Mouse (Mus musculus): ENCODE data around the gene Sh3bp1.

Sh3bp1 gene

DNA sequence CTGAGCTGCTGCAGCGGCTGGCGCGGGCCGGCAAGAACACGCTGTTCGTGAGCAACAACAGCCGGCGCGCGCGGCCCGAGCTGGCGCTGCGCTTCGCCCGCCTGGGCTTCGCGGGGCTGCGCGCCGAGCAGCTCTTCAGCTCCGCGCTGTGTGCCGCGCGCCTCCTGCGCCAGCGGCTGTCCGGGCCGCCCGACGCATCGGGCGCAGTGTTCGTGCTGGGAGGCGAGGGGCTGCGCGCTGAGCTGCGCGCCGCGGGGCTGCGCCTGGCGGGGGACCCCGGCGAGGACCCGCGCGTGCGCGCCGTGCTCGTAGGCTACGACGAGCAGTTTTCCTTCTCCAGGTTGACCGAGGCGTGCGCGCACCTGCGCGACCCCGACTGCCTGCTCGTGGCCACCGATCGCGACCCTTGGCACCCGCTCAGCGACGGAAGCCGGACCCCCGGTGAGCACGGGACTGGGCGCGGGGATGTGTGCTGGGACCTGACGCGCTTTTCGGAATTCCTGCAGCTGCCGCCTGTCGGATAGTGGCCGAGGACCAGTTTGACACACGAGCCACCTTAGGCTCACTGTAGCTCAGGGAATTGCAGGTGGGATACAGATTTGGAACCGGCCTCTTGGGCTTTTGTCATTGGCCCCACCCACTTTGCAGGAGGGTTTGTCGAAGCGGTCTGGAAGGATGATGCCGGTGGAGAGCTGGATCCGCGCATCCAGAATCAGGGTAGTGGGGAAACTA is 14.7 kb downstream of the Sh3bp1 start:
- intact Hi-C loops (cut with DNase I) = loop anchor here (2.0 kb wide), 1 partner anchor 17 kb away; no protein-coding TSS in a partner anchor

DNA sequence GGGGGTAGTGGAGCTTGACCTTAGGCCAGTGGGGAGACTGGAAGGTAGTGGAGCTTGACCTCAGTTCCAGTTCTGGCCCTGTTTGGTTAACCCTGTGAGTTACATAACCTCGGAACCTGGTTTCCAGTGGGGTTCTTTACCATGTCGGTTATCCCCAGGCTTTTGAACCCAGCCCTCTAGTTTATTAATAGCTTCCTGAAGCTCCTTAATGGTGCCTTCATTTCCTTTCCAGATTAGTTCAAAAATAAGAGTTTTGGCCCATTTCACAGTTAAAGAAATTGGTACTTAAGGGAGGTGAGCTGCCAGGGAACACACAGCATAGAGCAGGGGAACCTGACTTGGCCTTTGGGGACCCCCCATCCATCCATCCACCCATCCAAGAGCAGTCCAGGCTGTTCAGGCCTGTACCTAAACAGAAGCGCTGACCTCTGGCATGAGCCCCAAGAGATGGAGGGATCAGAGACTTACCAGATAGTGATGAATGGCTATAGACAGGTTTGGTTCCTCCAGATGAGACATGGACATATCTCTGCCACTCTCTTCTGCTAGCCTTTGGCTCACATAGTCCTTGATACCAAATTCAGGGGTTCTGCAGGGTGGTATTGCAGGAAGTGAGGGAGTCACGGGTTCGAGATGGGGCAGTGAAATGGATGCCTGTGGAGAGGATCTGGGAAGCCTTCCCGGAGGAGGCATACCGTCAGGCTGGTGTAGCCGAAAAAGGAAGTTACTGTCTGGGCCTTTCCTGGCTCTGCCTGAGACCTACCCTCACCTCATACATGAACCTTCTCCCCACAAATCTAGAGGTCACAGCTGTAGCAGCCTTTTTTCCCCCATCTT is 15.5 kb downstream of the Sh3bp1 start:
- intact Hi-C loops (cut with DNase I) = loop anchor here (2.0 kb wide), 1 partner anchor 16 kb away; no protein-coding TSS in a partner anchor

DNA sequence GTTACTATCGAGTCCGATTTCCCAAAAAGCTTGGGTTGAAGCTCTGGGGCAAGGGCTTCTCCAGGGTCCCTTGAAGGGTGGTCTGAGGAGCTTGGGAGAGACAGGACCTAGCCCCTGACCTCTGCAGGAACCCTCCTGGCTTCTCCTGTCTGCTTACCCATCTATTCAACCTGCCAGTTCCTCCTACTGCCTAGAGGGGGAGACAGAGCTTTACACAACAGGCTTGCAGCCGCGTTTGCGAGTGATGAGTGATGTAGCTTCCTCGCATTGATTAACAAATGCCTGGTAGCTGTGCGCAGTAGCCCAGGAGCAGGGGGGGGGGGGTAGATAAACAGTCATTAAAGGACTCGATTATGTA is 16.1 kb downstream of the Sh3bp1 start:
- intact Hi-C loops (cut with DNase I) = loop anchor here (2.0 kb wide), 1 partner anchor 15 kb away; no protein-coding TSS in a partner anchor

DNA sequence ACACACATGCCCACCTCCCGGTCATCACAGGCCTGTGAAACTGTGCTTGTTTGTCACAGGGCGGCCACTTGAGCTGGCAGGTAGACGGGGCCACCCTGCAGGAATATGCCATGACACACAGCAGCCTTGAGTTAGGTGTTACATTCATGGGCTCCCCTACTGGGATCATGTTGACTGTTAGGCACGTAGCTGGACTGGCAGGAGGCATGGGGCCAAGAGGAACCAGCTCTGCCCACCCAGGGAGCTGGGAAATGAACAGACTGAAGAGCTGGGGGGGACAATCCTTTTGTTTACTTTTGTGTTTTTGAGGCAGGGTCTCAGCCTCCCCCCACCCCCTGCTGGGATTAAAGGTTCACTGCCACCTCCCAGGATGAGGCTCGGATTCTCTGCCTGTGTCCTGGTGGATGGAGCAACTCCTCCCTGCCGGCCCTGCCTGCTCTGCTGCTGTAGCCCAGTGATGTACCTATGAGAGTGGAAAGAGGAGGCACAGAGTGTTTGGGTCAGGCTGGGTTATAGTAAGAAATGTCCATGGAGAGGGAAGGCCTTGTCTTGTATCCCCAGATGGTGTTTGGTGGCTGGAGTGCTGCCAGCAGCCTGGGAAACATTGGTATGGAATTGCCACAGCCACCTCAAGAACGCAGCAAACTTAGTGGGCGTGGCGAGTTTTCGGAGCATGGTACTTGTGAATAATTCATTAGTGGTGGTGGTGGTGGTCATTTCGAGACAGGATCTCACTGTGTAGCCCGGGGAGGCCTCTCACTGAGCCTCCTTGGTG is 16.7 kb downstream of the Sh3bp1 start:
- intact Hi-C loops (cut with DNase I) = no loop called here

DNA sequence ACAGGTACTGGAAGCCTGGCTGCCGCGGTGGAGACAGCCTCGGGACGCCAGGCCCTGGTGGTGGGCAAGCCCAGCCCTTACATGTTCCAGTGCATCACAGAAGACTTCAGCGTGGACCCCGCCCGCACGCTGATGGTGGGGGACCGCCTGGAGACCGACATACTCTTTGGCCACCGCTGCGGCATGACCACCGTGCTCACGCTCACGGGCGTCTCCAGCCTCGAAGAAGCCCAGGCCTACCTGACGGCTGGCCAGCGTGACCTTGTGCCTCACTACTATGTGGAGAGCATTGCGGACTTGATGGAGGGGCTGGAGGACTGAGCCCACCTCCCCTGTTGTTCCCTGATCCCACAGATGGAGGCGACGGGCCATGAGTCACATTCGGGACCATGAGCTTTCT is 18.6 kb downstream of the Sh3bp1 start:
- intact Hi-C loops (cut with DNase I) = no loop called here

DNA sequence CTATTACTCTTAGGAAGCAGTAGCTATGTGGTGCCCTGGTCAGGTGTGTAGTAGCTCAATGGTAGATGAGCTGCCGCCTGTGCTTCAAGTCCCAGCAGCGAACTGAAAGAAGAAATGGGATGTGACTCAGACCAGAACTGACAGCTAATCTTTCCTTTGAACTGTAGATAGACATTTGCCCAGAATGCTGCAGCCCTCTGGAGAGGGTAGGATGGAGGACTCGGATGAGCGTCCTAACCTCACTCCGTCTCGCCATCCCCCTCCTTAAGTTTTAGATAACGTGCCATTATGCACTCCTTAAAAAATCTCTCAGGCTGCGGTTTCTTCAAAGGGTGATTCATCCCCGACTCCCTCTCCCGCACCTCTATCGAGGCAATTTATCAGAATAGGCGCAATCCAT is 20.3 kb downstream of the Sh3bp1 start:
- intact Hi-C loops (cut with DNase I) = no loop called here

DNA sequence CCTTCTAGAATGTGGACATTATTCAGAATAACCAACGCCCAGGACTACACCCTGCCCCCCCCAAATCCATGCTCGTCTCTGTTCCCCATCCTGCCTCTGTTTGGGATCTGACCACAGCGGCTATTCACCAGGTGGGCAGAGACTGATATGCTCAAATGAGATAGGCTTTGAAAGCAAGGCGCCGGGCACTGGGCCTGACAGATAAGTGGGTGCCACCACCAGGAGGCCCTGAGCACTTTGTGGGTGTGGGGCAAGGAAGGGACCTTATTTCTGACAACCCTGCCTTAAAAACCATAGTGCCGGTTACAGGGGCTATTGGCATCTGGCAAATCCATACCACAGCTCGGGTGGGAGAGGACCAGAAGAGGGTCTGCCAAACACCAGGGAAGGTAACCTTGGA is 23.1 kb downstream of the Sh3bp1 start:
- intact Hi-C loops (cut with DNase I) = no loop called here

DNA sequence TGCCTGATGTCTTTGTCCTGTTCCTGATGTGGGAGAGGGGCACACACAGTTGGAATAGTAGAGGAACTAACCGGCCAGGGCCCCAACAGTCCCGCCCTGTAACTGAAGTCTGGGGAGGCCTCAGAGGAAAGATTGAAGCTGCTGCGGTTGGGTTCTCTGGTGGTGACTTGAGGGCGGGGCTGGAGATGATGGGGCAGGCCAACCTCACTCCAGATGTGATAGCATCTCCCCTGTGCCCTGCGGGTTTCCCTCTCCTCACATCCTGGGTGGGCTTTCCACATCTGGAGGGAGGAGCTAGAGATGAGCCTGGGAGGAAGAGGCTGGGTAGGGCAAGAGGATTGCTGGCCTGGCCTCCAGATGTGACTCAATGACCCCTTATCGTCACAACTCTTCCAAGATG is 24.0 kb downstream of the Sh3bp1 start:
- intact Hi-C loops (cut with DNase I) = no loop called here

DNA sequence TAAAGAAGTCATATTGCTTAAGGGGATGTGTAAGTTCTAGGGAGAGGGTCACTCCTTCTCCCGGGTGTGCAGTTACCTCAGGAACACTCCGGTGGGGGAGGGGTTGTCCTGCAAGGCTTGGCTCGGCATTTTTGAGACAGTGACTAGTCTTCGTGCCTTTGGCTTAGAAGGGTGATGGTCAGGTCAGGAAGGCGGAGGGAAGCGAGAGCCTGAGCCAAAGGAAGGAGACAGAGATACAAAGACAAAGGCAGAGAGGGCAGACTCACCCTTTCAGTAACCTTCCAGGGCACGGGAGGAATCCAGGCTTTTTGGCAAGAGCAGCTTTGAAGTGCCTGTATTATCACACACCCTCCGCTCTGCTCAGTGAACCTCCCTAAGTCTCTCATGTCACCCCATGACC is 25.6 kb downstream of the Sh3bp1 start:
- intact Hi-C loops (cut with DNase I) = no loop called here

DNA sequence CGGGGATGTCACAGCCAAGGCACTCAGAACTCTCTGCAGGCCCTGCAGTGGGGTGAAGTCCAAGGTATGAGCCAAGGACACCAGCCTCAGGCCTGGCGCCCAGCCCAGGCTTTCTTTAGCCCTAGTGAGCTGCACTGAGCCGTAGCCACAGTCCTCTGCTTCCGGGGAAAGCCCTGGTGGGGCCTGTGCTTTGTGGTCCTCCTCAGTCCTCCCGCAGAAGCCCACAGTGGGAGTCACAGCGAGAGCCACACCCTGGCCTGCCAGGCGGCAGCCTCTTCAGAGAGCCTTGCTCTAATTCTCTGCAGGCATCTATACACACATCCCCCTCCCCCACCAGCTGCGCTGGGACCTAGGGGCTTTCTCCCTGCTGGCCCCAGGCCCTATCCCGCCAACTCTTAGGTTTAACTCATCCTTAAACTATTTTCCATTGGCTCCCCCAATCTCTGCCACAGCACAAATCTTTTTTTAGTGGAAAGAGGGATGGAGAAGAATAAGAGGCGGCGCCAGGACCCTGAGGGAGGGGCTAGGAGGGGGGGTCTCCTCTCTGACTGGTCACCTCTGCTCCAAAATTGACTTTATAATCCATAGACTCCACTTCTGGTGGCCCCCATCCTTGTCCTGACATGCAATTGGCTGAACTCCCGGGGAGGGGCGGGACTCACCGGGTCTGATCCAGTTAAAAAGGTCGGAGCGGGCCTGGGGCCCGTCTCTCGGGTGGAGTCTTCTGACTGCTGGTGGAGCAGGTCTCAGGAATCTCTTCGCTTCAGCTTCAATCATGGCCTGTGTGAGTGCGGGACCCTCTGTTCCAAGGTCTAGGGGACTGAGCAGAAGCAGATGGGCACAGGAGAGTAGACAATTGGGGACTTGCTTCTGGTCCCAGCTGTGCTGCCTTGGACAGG is 26.7 kb downstream of the Sh3bp1 start, which contains the start of gene Lgals1:
Gene Lgals1, plus strand, starts transcription at position 705 of the 899 bp plus-strand sequence.
- intact Hi-C loops (cut with DNase I) = no loop called here

DNA sequence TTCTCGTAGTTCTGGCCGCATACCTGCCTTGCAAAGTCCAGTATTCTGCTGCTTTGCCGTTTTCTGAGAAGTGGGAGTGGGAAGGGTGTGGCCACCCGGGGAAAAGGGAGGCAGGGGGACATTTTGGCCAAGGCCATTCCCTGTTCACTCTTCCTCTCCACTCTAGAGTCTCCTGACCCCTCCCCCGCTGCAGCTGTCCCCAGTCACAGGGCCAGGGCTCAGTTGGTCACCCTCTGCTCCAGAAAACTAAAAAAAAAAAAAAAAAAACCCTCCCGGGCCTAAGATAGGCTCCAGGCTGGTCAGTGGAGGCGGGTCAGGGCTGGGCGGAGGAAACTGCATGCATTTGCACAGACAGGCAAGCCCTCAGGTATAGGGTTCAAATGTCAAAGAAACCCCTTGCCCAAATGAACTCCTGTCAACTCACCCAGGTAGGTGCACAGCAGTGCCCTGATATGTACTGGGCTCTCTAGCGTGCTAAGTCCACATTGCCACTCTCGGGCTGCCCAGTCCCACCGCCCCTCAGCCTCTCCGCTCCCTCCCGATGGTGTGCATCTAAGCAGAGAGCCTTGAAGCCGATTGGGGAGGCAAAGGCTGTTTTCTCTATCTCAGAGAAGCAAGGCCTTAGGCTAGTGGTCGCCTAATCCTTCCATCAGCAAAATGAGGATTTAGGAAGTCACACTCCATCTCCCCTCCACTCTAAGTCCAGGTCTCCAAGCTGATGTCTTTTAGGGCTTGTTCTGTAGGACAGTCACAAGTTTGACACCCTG is 27.6 kb downstream of the Sh3bp1 start:
- intact Hi-C loops (cut with DNase I) = no loop called here

DNA sequence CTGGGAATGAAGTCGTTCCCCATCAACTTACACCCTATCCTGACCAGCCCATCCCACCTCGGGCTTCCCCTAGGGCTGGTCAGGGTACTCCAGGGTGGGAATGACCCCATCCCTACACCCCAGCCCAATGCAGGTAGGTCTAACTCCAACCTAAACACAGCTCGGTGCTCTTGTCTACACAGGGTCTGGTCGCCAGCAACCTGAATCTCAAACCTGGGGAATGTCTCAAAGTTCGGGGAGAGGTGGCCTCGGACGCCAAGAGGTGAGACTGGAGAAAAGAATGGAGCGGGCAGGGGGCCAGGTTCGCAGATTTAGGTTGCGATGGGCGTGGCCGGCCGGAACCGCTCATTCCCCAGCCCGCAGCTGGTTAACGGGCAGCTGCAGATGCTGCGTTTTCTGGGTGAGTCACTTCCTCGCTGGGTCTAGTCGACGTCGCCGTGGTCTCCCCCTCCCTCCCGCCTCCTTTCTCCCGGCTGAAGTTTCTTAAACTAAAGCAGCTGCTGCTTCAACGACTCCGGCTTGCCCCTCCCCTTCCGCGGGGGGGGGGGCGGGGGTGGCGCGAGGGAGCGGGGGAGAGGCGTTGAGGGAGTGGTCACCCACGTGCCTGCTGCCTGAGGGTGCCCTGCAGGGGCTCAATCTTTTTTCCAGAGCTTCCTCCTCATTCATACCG is 28.4 kb downstream of the Sh3bp1 start:
- intact Hi-C loops (cut with DNase I) = no loop called here

DNA sequence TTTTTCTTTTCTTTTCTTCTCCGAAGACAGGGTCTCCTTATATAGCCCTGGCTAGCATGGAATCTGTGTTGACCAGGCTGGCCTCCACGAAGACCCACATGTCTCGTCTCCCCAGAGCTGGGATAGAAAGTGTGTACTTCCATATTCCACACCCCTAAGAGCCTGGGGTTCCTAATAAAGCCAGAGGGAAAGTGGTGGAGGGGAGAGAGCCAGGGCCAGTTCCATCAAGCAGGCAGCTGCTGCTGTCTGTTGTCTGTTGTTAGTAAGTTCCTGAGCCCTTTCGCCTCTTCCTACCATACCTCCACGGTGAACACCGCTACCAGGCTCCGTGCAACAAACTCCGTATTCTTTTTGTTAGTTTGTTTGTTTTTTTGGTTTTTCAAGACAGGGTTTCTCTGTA is 29.0 kb downstream of the Sh3bp1 start:
- intact Hi-C loops (cut with DNase I) = no loop called here

DNA sequence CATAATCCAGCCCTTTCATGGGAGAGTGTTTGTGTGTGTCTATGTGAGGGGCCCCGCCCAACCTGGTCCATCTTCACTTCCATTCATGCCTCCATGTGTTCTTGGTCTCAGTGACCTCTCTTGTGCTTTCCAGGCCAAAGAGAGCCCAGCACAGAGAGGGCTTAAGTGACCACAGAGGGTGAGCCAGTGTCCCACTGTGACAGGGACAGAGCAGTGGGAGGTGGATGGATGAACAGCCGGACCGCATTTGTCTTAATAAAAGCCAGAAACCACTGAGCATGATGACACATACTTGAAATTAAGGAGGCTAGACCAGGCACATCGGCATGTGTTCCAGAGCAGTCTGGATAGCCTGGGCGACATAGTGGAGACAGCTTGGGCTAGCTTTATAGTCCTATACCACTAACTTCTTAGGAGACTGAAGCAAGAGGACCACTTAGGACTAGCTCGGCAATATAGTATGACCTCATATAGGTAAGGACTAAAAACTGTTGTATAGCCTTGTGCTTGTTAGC is 30.7 kb downstream of the Sh3bp1 start:
- intact Hi-C loops (cut with DNase I) = loop anchor here (2.0 kb wide), 1 partner anchor 15 kb away; no protein-coding TSS in a partner anchor

DNA sequence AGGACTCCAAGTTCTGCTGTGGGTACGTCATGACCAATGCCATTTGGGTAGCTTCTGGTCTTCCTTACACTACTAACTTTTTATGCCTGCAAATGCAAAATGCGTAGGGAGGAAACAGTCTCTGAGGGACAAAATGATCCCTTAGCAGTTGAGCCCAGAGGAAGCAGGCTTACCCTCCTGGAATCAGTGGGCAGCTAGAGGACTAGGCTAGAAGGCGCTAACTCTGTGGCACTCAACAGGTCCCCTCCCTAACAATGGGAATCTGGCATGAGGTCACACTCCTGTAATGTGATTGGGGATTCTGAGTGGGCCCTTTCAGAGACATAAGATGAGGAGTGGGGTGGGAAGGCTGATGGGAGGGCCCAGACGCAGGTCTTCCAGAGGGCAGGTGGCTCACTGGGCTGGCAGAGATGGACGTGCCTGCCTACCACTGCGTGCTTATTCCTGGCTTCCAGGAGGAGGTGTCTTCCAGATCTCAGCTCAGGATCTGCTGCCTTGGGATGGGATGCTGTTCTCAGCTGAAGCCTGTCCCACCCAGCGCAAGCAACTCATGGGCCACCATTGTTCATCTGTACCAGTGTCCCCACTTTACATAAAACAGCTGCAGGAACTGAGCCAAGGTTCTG is 31.3 kb downstream of the Sh3bp1 start:
- intact Hi-C loops (cut with DNase I) = loop anchor here (2.0 kb wide), 1 partner anchor 16 kb away; no protein-coding TSS in a partner anchor

DNA sequence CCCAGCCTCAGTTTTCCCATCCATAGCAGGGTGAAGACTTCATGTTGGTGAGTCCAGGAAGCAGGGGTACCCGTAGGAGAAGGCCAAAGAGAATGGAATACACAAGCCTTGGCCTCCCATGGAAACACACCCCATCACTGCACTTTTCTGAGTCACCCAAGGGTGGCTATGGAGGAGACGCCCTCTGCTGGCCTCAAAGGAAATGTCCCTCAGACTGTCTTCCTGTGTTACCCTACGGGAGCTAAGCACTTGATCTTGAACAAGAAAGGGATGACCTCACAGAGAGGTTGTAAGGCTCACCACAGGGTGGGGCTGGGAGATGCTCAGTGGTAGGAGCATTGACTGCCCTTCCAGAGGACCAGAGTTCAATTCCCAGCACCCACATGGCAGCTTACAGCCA is 32.0 kb downstream of the Sh3bp1 start:
- intact Hi-C loops (cut with DNase I) = loop anchor here (2.0 kb wide), 1 partner anchor 17 kb away; no protein-coding TSS in a partner anchor

DNA sequence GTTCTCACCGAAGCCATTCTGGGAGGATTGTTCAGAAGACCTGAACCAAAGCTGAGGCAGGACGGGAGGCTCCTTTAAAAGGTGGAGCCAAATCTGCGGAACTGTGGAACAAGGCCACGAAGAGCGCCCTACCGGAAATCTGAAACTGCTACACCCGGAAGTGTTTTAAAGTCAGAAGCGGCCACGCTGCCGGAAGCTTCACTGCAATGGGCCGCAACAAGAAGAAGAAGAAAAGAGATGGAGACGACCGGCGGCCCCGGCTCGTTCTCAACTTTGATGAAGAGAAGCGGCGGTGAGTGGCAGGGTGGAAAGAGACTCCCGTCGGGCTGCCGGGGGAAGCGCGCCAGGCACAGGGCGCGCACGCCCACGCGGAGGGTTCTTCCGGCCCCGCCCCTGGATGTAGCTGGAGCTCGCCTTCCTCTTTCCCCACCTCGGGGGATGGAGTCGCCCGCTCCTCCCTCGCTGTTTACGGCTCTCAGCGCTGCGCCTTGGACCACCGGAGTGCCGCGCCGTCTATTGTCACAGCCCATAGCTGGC is 35.3 kb downstream of the Sh3bp1 start, which contains the start of gene Nol12:
Gene Nol12, plus strand, starts transcription at position 150 of the 537 bp plus-strand sequence.
- intact Hi-C loops (cut with DNase I) = no loop called here

DNA sequence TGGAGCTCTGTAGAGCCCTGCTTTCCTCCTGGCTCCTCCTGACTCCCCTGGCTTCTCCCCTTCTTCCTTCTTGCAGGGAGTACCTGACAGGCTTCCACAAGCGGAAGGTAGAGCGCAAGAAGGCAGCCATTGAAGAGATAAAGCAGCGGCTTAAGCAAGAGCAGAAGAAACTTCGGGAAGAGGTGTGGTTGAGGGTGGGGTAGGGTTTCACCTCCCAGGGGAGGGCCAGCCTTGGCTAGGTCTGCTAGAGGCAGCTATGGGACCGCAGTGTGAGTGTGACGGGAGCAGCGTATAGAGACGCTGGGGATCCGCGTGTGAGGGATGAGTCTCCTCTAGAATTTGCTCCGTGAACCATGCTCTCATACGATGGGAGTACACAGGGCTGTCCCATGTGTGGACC is 36.8 kb downstream of the Sh3bp1 start:
- intact Hi-C loops (cut with DNase I) = no loop called here
